Mouse (Mus musculus) hindbrain, embryonic 16.5 days (tissue): Measurements from ENCODE around the gene Ccnt2. TPM values are rescaled to one million over a fixed set of nuclear protein-coding genes. Genes with fewer than 3 reads are reported as not detected.
A peak's percentile ranks its signal among the peaks of the same experiment; 100 is the strongest.

Experiments used
- ATAC-seq: fragments of 200-750 bp; cut with Nextera tagmentation; 2 replicates; pipeline ENCODE4 v1.8.0; 2017; ENCODE audit warnings: moderate TSS enrichment, moderate library complexity
- H3K27ac ChIP-seq: fragments of 300-500 bp; sonication (generic); 2 replicates; pipeline ENCODE4 v1.5.1; 2014; ENCODE audit warnings: low read depth, mild to moderate bottlenecking, control low read depth, low read length, moderate library complexity
- H3K27me3 ChIP-seq: fragments of 300-500 bp; sonication (generic); replicated peaks from 2 replicates; pipeline ENCODE4 v1.6.1; 2014; ENCODE audit warnings: low read length; ENCODE audit not compliant: control insufficient read depth, insufficient read depth
- H3K36me3 ChIP-seq: fragments of 300-500 bp; sonication (generic); 2 replicates; pipeline ENCODE4 v1.6.1; 2014; ENCODE audit warnings: mild to moderate bottlenecking, low read length, moderate library complexity, mixed read lengths; ENCODE audit not compliant: control insufficient read depth, insufficient read depth
- H3K4me1 ChIP-seq: fragments of 300-500 bp; sonication (generic); 2 replicates; pipeline ENCODE4 v1.6.1; 2014; ENCODE audit warnings: low read depth, low read length; ENCODE audit not compliant: control insufficient read depth, insufficient read depth
- H3K4me2 ChIP-seq: fragments of 300-500 bp; sonication (generic); 2 replicates; pipeline ENCODE4 v1.6.1; 2014; ENCODE audit warnings: mild to moderate bottlenecking, low read length, control low read depth, moderate library complexity
- H3K4me3 ChIP-seq: fragments of 300-500 bp; sonication (generic); 2 replicates; pipeline ENCODE4 v1.5.1; 2014; ENCODE audit warnings: mild to moderate bottlenecking, low read length, control low read depth, moderate library complexity
- H3K9ac ChIP-seq: fragments of 300-500 bp; sonication (generic); 2 replicates; pipeline ENCODE4 v1.6.1; 2014; ENCODE audit warnings: low read depth, mild to moderate bottlenecking, control low read depth, low read length, moderate library complexity
- H3K9me3 ChIP-seq: fragments of 300-500 bp; sonication (generic); 2 replicates; pipeline ENCODE4 v1.6.1; 2014; ENCODE audit warnings: mild to moderate bottlenecking, low read length, moderate library complexity; ENCODE audit not compliant: control insufficient read depth
- WGBS: fragments of 180-500 bp; shearing (Covaris S2); extraction: QIAGEN DNeasy Blood & Tissue Kit; methylation state at CpG from one replicate; pipeline ENCODE4 v1.1.7; 2014; 5-methylcytosine and 5-hydroxymethylcytosine counted together
- polyA plus RNA-seq: library from polyadenylated mRNA; unstranded; fragments of >200 nt; fragmentation: Nextera tagmentation; extraction: Ambion mirVana; gene quantifications from 2 replicates; pipeline ENCODE4 v1.2.1, GENCODE M21; 2015

The Ccnt2 gene
- polyA plus RNA-seq = 75.6 and 84.4 TPM in 2 replicates

GRCm38 (mm10) chr1:127773803-127774500, at the start of gene Ccnt2:
Gene Ccnt2 (plus strand): TSS chr1:127774164.
- Histone ChIP-seq H3K9me3 (no peaks in the 10 kb centered on the region), H3K27me3 (no peaks in the 10 kb centered on the region), H3K36me3 (no peaks in the 10 kb centered on the region), H3K4me1 (peaks cover 18% of the 10 kb centered on the region), H3K27ac (peak within 1 kb of the TSS; percentile 95), H3K4me3 (peak within 1 kb of the TSS; percentile 85), H3K9ac (peak within 1 kb of the TSS; percentile 85), H3K4me2 (peak within 1 kb of the TSS; percentile 85)
- WGBS = under 1% methylated on average over 63 of the region's 63 CpGs
- peak; percentile 99 for ATAC-seq

- H3K36me3 ChIP-seq = no peaks in the 10 kb centered on the region
- H3K4me2 ChIP-seq = no peak within 1 kb of the TSS
- no peak for ATAC-seq
- H3K4me1 ChIP-seq = no peaks in the 10 kb centered on the region
- H3K27me3 ChIP-seq = no peaks in the 10 kb centered on the region
- no peak within 1 kb of the TSS for H3K27ac ChIP-seq
- WGBS = 90% methylated on average over 4 of the region's 4 CpGs
- no peaks in the 10 kb centered on the region for H3K9me3 ChIP-seq
- H3K9ac ChIP-seq = no peak within 1 kb of the TSS
- H3K4me3 ChIP-seq = no peak within 1 kb of the TSS
Observed at GRCm38 (mm10) chr1:127729096-127729495, 44.9 kb upstream of the Ccnt2 start, which contains the start of gene Acmsd. Gene Acmsd (plus strand): TSS chr1:127729413.

- no peaks in the 10 kb centered on the region for H3K9me3 ChIP-seq
- no peaks in the 10 kb centered on the region for H3K36me3 ChIP-seq
- H3K4me1 ChIP-seq = no peaks in the 10 kb centered on the region
- no peak overlapping the region for H3K9ac ChIP-seq
- H3K27me3 ChIP-seq = no peaks in the 10 kb centered on the region
- 60% methylated on average over 3 of the region's 3 CpGs for WGBS
- no peak overlapping the region for H3K4me3 ChIP-seq
- no peak for ATAC-seq
- no peak overlapping the region for H3K27ac ChIP-seq
- H3K4me2 ChIP-seq = no peak overlapping the region
Observed at GRCm38 (mm10) chr1:127731086-127731485, 42.9 kb upstream of the Ccnt2 start.

- WGBS = 91% methylated on average over 3 of the region's 3 CpGs
- Histone ChIP-seq H3K36me3 (no peaks in the 10 kb centered on the region), H3K4me3 (no peak overlapping the region), H3K9me3 (no peaks in the 10 kb centered on the region), H3K4me1 (no peaks in the 10 kb centered on the region), H3K27ac (no peak overlapping the region), H3K9ac (no peak overlapping the region), H3K27me3 (no peaks in the 10 kb centered on the region), H3K4me2 (no peak overlapping the region)
- no peak for ATAC-seq
Observed at GRCm38 (mm10) chr1:127732435-127732834, 41.5 kb upstream of the Ccnt2 start.

- WGBS = 81% methylated on average over 3 of the region's 3 CpGs
- Histone ChIP-seq H3K4me2 (no peak overlapping the region), H3K9ac (no peak overlapping the region), H3K36me3 (no peaks in the 10 kb centered on the region), H3K9me3 (no peaks in the 10 kb centered on the region), H3K4me3 (no peak overlapping the region), H3K4me1 (no peaks in the 10 kb centered on the region), H3K27me3 (no peaks in the 10 kb centered on the region), H3K27ac (no peak overlapping the region)
- ATAC-seq = no peak
Observed at GRCm38 (mm10) chr1:127732841-127733240, 41.1 kb upstream of the Ccnt2 start.

GRCm38 (mm10) chr1:127735356-127735755, 38.6 kb upstream of the Ccnt2 start:
- Histone ChIP-seq H3K4me2 (no peak overlapping the region), H3K9ac (no peak overlapping the region), H3K4me1 (no peaks in the 10 kb centered on the region), H3K27me3 (no peaks in the 10 kb centered on the region), H3K9me3 (no peaks in the 10 kb centered on the region), H3K36me3 (no peaks in the 10 kb centered on the region), H3K4me3 (no peak overlapping the region), H3K27ac (no peak overlapping the region)
- WGBS = 70% methylated on average over 3 of the region's 3 CpGs
- ATAC-seq = no peak

GRCm38 (mm10) chr1:127750401-127751102, 23.4 kb upstream of the Ccnt2 start:
- ATAC-seq = 0 out of 2 replicates have a peak, but pooled peaks have one; percentile 11
- WGBS = 57% methylated on average over 11 of the region's 11 CpGs

GRCm38 (mm10) chr1:127755806-127756205, 18.2 kb upstream of the Ccnt2 start:
- WGBS = 75% methylated on average over 4 of the region's 4 CpGs
- ATAC-seq = no peak

More at GRCm38 (mm10) chr1:127750401-127751102, 23.4 kb upstream of the Ccnt2 start:
- Histone ChIP-seq H3K4me3 (no peak overlapping the region), H3K27me3 (no peaks in the 10 kb centered on the region), H3K9me3 (no peaks in the 10 kb centered on the region), H3K27ac (no peak overlapping the region), H3K4me2 (peak overlapping the region; percentile 29; the same call in 1 of the 2 replicates), H3K4me1 (no peaks in the 10 kb centered on the region), H3K9ac (no peak overlapping the region), H3K36me3 (no peaks in the 10 kb centered on the region)

More at GRCm38 (mm10) chr1:127755806-127756205, 18.2 kb upstream of the Ccnt2 start:
- no peak overlapping the region for H3K4me3 ChIP-seq
- no peaks in the 10 kb centered on the region for H3K27me3 ChIP-seq
- H3K36me3 ChIP-seq = no peaks in the 10 kb centered on the region
- H3K4me1 ChIP-seq = no peaks in the 10 kb centered on the region
- H3K27ac ChIP-seq = no peak overlapping the region
- no peak overlapping the region for H3K4me2 ChIP-seq
- no peak overlapping the region for H3K9ac ChIP-seq
- H3K9me3 ChIP-seq = no peaks in the 10 kb centered on the region
